Mouse (Mus musculus) embryonic facial prominence, embryonic 15.5 days (tissue): ENCODE results near the gene Phf14. TPM values are rescaled to one million over a fixed set of nuclear protein-coding genes. Genes with fewer than 3 reads are reported as not detected.

Experiments
- ATAC-seq: fragments of 200-750 bp; cut with Nextera tagmentation; 2 replicates; pipeline ENCODE4 v1.8.0; 2017; ENCODE audit warnings: low read depth, moderate TSS enrichment; ENCODE audit not compliant: insufficient number of reproducible peaks, low FRiP score, low TSS enrichment
- H3K27ac ChIP-seq: fragments of 300-500 bp; sonication (generic); replicated peaks from 2 replicates; pipeline ENCODE4 v1.5.1; 2015; ENCODE audit warnings: mild to moderate bottlenecking, inconsistent platforms
- H3K27me3 ChIP-seq: fragments of 300-500 bp; sonication (generic); 2 replicates; pipeline ENCODE4 v1.6.1; 2015; ENCODE audit warnings: inconsistent platforms
- H3K36me3 ChIP-seq: fragments of 300-500 bp; sonication (generic); 2 replicates; pipeline ENCODE4 v1.6.1; 2015; ENCODE audit warnings: mild to moderate bottlenecking, inconsistent platforms
- H3K4me1 ChIP-seq: fragments of 300-500 bp; sonication (generic); 2 replicates; pipeline ENCODE4 v1.6.1; 2015; ENCODE audit warnings: inconsistent platforms
- H3K4me2 ChIP-seq: fragments of 300-500 bp; sonication (generic); replicated peaks from 2 replicates; pipeline ENCODE4 v1.6.1; 2015; ENCODE audit warnings: mild to moderate bottlenecking, inconsistent platforms
- H3K4me3 ChIP-seq: fragments of 300-500 bp; sonication (generic); replicated peaks from 2 replicates; pipeline ENCODE4 v1.5.1; 2015; ENCODE audit warnings: mild to moderate bottlenecking, inconsistent platforms
- H3K9ac ChIP-seq: fragments of 300-500 bp; sonication (generic); 2 replicates; pipeline ENCODE4 v1.6.1; 2015; ENCODE audit warnings: inconsistent platforms
- H3K9me3 ChIP-seq: fragments of 300-500 bp; sonication (generic); replicated peaks from 2 replicates; pipeline ENCODE4 v1.6.1; 2016; ENCODE audit warnings: inconsistent platforms
- WGBS: fragments of 180-500 bp; shearing (Covaris S2); methylation state at CpG from one replicate; pipeline ENCODE4 v1.1.7; 2015; 5-methylcytosine and 5-hydroxymethylcytosine counted together
- polyA plus RNA-seq: library from polyadenylated mRNA; unstranded; fragments of >200 nt; fragmentation: Nextera tagmentation; extraction: Ambion mirVana; gene quantifications from 2 replicates; pipeline ENCODE4 v1.2.1, GENCODE M21; 2015

Phf14 gene
- polyA plus RNA-seq, 1 experiment from 2014 or later, result 73.9 TPM

GRCm38 (mm10) chr6:12067956-12068355 is 160.3 kb downstream of the Phf14 start:
- ATAC-seq, result no peak
- Histone ChIP-seq H3K9ac (no peak overlapping the region), H3K27me3 (no peaks in the 10 kb centered on the region), H3K27ac (no peak overlapping the region), H3K36me3 (0 out of 2 replicates have a peak, but pooled peaks cover 6% of the 10 kb centered on the region), H3K4me1 (no peaks in the 10 kb centered on the region), H3K4me3 (no peak overlapping the region), H3K4me2 (no peak overlapping the region), H3K9me3 (no peaks in the 10 kb centered on the region)
- WGBS, result 85% methylated on average over 4 of the region's 4 CpGs

- no peak for ATAC-seq
- Histone ChIP-seq H3K4me3 (no peak overlapping the region), H3K27me3 (no peaks in the 10 kb centered on the region), H3K4me1 (no peaks in the 10 kb centered on the region), H3K9me3 (no peaks in the 10 kb centered on the region), H3K4me2 (no peak overlapping the region), H3K36me3 (0 out of 2 replicates have a peak, but pooled peaks cover 6% of the 10 kb centered on the region), H3K27ac (no peak overlapping the region), H3K9ac (no peak overlapping the region)
- 79% methylated on average over 2 of the region's 2 CpGs for WGBS
Observed at GRCm38 (mm10) chr6:12069357-12069756, 161.7 kb downstream of the Phf14 start.

DNA sequence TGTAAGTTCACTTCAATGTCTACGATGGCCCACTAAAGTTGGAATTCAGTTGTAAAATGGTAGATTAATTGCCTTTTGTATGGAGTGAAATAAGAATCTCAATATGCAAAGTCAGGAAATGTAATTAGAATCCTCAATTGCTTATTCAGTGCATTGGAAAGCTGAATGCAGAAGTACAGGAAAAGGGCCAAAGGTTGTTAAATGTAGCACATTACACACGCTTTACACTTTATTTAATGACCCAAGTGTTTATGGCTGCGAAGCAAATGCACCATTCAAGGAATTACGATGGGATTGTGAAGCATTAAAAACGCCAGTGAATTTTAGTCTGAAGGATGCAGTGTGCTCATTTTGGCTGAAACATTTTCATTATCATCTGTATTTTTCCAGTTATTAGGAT is 167.0 kb downstream of the Phf14 start:
- no peak overlapping the region for H3K9ac ChIP-seq
- H3K4me3 ChIP-seq, result no peak overlapping the region
- no peak overlapping the region for H3K27ac ChIP-seq
- no peak for ATAC-seq
- no peaks in the 10 kb centered on the region for H3K9me3 ChIP-seq
- H3K27me3 ChIP-seq, result no peaks in the 10 kb centered on the region
- 90% methylated on average over 5 of the region's 5 CpGs for WGBS
- H3K4me2 ChIP-seq, result no peak overlapping the region
- H3K4me1 ChIP-seq, result no peaks in the 10 kb centered on the region
- no peaks in the 10 kb centered on the region for H3K36me3 ChIP-seq

- no peak overlapping the region for H3K27ac ChIP-seq
- H3K27me3 ChIP-seq, result no peaks in the 10 kb centered on the region
- H3K4me1 ChIP-seq, result no peaks in the 10 kb centered on the region
- ATAC-seq, result no peak
- H3K36me3 ChIP-seq, result peaks cover 6% of the 10 kb centered on the region; the same call in 1 of the 2 replicates
- no peak overlapping the region for H3K9ac ChIP-seq
- 54% methylated on average over 7 of the region's 7 CpGs for WGBS
- H3K4me2 ChIP-seq, result no peak overlapping the region
- no peak overlapping the region for H3K4me3 ChIP-seq
- no peaks in the 10 kb centered on the region for H3K9me3 ChIP-seq
Observed at GRCm38 (mm10) chr6:12077338-12077737, 169.7 kb downstream of the Phf14 start.

- 75% methylated on average over 8 of the region's 8 CpGs for WGBS
Observed at GRCm38 (mm10) chr6:12077880-12078618, 170.4 kb downstream of the Phf14 start.

GRCm38 (mm10) chr6:12079260-12079659 is 171.7 kb downstream of the Phf14 start:
- no peak overlapping the region for H3K4me3 ChIP-seq
- no peak overlapping the region for H3K9ac ChIP-seq
- H3K36me3 ChIP-seq, result peaks cover 6% of the 10 kb centered on the region; the same call in 1 of the 2 replicates
- no peak for ATAC-seq
- H3K27me3 ChIP-seq, result no peaks in the 10 kb centered on the region
- no peak overlapping the region for H3K4me2 ChIP-seq
- no peaks in the 10 kb centered on the region for H3K9me3 ChIP-seq
- H3K27ac ChIP-seq, result no peak overlapping the region
- WGBS, result 90% methylated on average over 4 of the region's 4 CpGs
- no peaks in the 10 kb centered on the region for H3K4me1 ChIP-seq

More at GRCm38 (mm10) chr6:12077880-12078618, 170.4 kb downstream of the Phf14 start:
- no peaks in the 10 kb centered on the region for H3K4me1 ChIP-seq
- no peak overlapping the region for H3K9ac ChIP-seq
- H3K4me3 ChIP-seq, result no peak overlapping the region
- no peaks in the 10 kb centered on the region for H3K9me3 ChIP-seq
- no peaks in the 10 kb centered on the region for H3K27me3 ChIP-seq
- H3K36me3 ChIP-seq, result peaks cover 6% of the 10 kb centered on the region; the same call in 1 of the 2 replicates
- H3K27ac ChIP-seq, result no peak overlapping the region
- ATAC-seq, result no peak
- no peak overlapping the region for H3K4me2 ChIP-seq

- Histone ChIP-seq H3K4me1 (no peaks in the 10 kb centered on the region), H3K27me3 (no peaks in the 10 kb centered on the region), H3K27ac (no peak overlapping the region), H3K9me3 (no peaks in the 10 kb centered on the region), H3K4me3 (no peak overlapping the region), H3K9ac (no peak overlapping the region), H3K4me2 (no peak overlapping the region), H3K36me3 (peaks cover 6% of the 10 kb centered on the region; the same call in 1 of the 2 replicates)
- ATAC-seq, result no peak
- 68% methylated on average over 5 of the region's 5 CpGs for WGBS
Observed at GRCm38 (mm10) chr6:12080423-12080822, 172.8 kb downstream of the Phf14 start.

GRCm38 (mm10) chr6:12081722-12082121 is 174.1 kb downstream of the Phf14 start:
- Histone ChIP-seq H3K27me3 (no peaks in the 10 kb centered on the region), H3K4me2 (no peak overlapping the region), H3K9me3 (no peaks in the 10 kb centered on the region), H3K27ac (no peak overlapping the region), H3K9ac (no peak overlapping the region), H3K4me1 (no peaks in the 10 kb centered on the region), H3K4me3 (no peak overlapping the region), H3K36me3 (peaks cover 6% of the 10 kb centered on the region; the same call in 1 of the 2 replicates)
- no peak for ATAC-seq
- 65% methylated on average over 2 of the region's 2 CpGs for WGBS

- no peak overlapping the region for H3K4me3 ChIP-seq
- peaks cover 6% of the 10 kb centered on the region; the same call in 1 of the 2 replicates for H3K36me3 ChIP-seq
- no peaks in the 10 kb centered on the region for H3K9me3 ChIP-seq
- no peaks in the 10 kb centered on the region for H3K4me1 ChIP-seq
- no peak overlapping the region for H3K27ac ChIP-seq
- 63% methylated on average over 2 of the region's 2 CpGs for WGBS
- no peaks in the 10 kb centered on the region for H3K27me3 ChIP-seq
- no peak for ATAC-seq
- H3K4me2 ChIP-seq, result no peak overlapping the region
- no peak overlapping the region for H3K9ac ChIP-seq
Observed at GRCm38 (mm10) chr6:12082125-12082524, 174.5 kb downstream of the Phf14 start.

- 63% methylated on average over 6 of the region's 6 CpGs for WGBS
- Histone ChIP-seq H3K9ac (no peak overlapping the region), H3K27me3 (no peaks in the 10 kb centered on the region), H3K9me3 (no peaks in the 10 kb centered on the region), H3K4me2 (no peak overlapping the region), H3K27ac (no peak overlapping the region), H3K4me3 (no peak overlapping the region), H3K4me1 (no peaks in the 10 kb centered on the region), H3K36me3 (peaks cover 6% of the 10 kb centered on the region; the same call in 1 of the 2 replicates)
- ATAC-seq, result no peak
Observed at GRCm38 (mm10) chr6:12082531-12083216, 175.1 kb downstream of the Phf14 start.

- H3K27ac ChIP-seq, result no peak overlapping the region
- no peak overlapping the region for H3K9ac ChIP-seq
- no peak overlapping the region for H3K4me3 ChIP-seq
- WGBS, result 89% methylated on average over 5 of the region's 5 CpGs
- no peaks in the 10 kb centered on the region for H3K27me3 ChIP-seq
- peaks cover 6% of the 10 kb centered on the region; the same call in 1 of the 2 replicates for H3K36me3 ChIP-seq
- no peaks in the 10 kb centered on the region for H3K4me1 ChIP-seq
- no peak for ATAC-seq
- no peak overlapping the region for H3K4me2 ChIP-seq
- H3K9me3 ChIP-seq, result no peaks in the 10 kb centered on the region
Observed at GRCm38 (mm10) chr6:12084721-12085120, 177.1 kb downstream of the Phf14 start.
